Mouse (Mus musculus): ENCODE measurements around the gene A1bg. TPM values are rescaled to one million over a fixed set of nuclear protein-coding genes. Genes with fewer than 3 reads are reported as not detected.

The A1bg gene
- total and polyA plus RNA-seq, 3 experiments, result not detected

DNA sequence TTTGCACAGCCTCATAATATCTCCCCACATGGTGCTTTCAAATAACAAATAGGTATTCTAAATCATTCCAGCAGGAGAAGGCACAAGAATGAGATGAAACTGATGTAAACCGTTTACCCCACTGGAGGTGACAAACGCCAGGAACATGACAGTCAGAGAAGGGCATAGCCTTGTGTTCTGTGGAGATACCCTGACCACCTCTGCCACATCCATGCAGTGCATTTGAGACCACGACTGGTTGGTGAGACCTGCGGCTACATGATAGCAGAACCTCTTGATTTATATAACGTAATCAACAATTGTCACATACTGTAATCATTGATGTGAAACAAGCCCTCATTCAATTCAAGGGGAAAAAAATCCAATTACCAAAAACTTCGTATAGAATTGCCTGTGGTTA, 47.1 kb downstream of the A1bg start:
- Histone ChIP-seq H3K79me2 (replicated peaks; ENCODE audit: control insufficient read depth, extremely low read depth, insufficient read depth, poor library complexity, severe bottlenecking) (no peaks in the 10 kb centered on the region), H3K4me1 (ENCODE audit: control insufficient read depth in 1 of 2, insufficient read depth in 2 of 2) (no peaks in the 10 kb centered on the region), H3K9me3 (replicated peaks; ENCODE audit: low read length) (no peaks in the 10 kb centered on the region), H3K4me2 (ENCODE audit: insufficient read depth, low read depth, poor library complexity, severe bottlenecking) (no peak overlapping the region), H3K9ac (ENCODE audit: insufficient read depth, low read depth) (no peak overlapping the region), H3K4me3 (replicated peaks in 1 of 3; ENCODE audit: low read depth in 2 of 3, low read length in 2 of 3, poor library complexity in 1 of 3) (no peak overlapping the region), H3K27me3 (replicated peaks) (no peaks in the 10 kb centered on the region), H3K36me3 (replicated peaks in 1 of 2; ENCODE audit: control insufficient read depth in 1 of 2, insufficient read depth in 1 of 2, low read length in 1 of 2) (no peaks in the 10 kb centered on the region), H3K27ac (ENCODE audit: insufficient read depth, low read depth) (no peak overlapping the region)
- DNase-seq (ENCODE audit: extremely low read depth), result no peak
- in situ Hi-C loops (cut with MboI; ENCODE audit: low pct_ligation_motif_present, low pct_unique_long_range_greater_than_20kb, low sequenced_read_pairs), result no loop called here
- no peak for TF ChIP-seq UBTF (IDR thresholded peaks at IDR 0.05; ENCODE audit: low read depth, low read length)
- TF ChIP-seq USF1 (IDR thresholded peaks at IDR 0.05; ENCODE audit: low read depth, low read length), result no peak
- no peak for TF ChIP-seq MAX (IDR thresholded peaks at IDR 0.05; ENCODE audit: low read length)
- dilution Hi-C loops (cut with MboI; ENCODE audit: extremely low pct_ligation_motif_present, extremely low pct_unique_long_range_greater_than_20kb, low sequenced_read_pairs), result no loop called here

DNA sequence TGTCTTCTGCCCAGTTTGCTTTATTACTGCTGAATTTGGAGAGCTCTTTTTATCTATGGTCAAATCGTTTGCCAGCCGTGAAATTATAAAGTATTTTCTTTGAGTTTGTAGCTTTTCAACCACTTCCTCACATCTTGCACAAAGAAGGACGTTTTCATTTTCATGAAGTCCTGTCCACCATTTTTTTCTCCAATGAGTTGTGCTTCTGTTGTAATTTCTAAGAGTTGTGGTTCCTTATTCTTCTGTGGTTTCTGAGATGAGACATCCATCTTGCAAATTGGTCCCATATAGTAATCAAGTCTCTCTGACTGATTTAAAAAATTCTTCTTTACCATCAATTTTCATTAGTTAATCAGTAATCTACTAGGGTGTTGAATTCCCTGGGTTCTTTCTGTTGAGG, 60.4 kb downstream of the A1bg start:
- dilution Hi-C loops (cut with MboI; ENCODE audit: extremely low pct_ligation_motif_present, extremely low pct_unique_long_range_greater_than_20kb, low sequenced_read_pairs) (no loop called here), in situ Hi-C loops (cut with MboI; ENCODE audit: low pct_ligation_motif_present, low pct_unique_long_range_greater_than_20kb, low sequenced_read_pairs) (no loop called here)
- no peak overlapping the region for H3K27ac ChIP-seq (ENCODE audit: insufficient read depth, low read depth)
- H3K36me3 ChIP-seq (replicated peaks in 1 of 2; ENCODE audit: control insufficient read depth in 1 of 2, insufficient read depth in 1 of 2, low read length in 1 of 2), result no peaks in the 10 kb centered on the region
- peaks cover 0 to 7% of the 10 kb centered on the region in 2 experiments; a peak in 1 of 4 replicates for H3K4me1 ChIP-seq (ENCODE audit: control insufficient read depth in 1 of 2, insufficient read depth in 2 of 2)
- no peak for DNase-seq (ENCODE audit: extremely low read depth)
- no peak overlapping the region for H3K4me3 ChIP-seq (replicated peaks in 1 of 3; ENCODE audit: low read depth in 2 of 3, low read length in 2 of 3, poor library complexity in 1 of 3)
- no peaks in the 10 kb centered on the region for H3K79me2 ChIP-seq (replicated peaks; ENCODE audit: control insufficient read depth, extremely low read depth, insufficient read depth, poor library complexity, severe bottlenecking)
- H3K9me3 ChIP-seq (replicated peaks; ENCODE audit: low read length), result no peaks in the 10 kb centered on the region
- no peak overlapping the region for H3K4me2 ChIP-seq (ENCODE audit: insufficient read depth, low read depth, poor library complexity, severe bottlenecking)
- no peaks in the 10 kb centered on the region for H3K27me3 ChIP-seq (replicated peaks)
- TF ChIP-seq GABPA (IDR thresholded peaks at IDR 0.05; ENCODE audit: insufficient replicate concordance, low read depth, low read length), result no peak
- no peak for TF ChIP-seq NELFE (IDR thresholded peaks at IDR 0.05; ENCODE audit: low read depth, low read length)
- no peak for TF ChIP-seq IRF4 (IDR thresholded peaks at IDR 0.05; ENCODE audit: low read depth, low read length)
- TF ChIP-seq SIN3A (IDR thresholded peaks at IDR 0.05; ENCODE audit: low read length), result no peak
- no peak for TF ChIP-seq MAX (IDR thresholded peaks at IDR 0.05; ENCODE audit: low read length)
- no peak for TF ChIP-seq TCF12 (IDR thresholded peaks at IDR 0.05; ENCODE audit: low read depth, low read length)
- no peak for TF ChIP-seq MXI1 (IDR thresholded peaks at IDR 0.05; ENCODE audit: low read depth, low read length)
- no peak for TF ChIP-seq ELF1 (IDR thresholded peaks at IDR 0.05; ENCODE audit: low read depth, low read length)
- no peak for TF ChIP-seq SMC3 (IDR thresholded peaks at IDR 0.05; ENCODE audit: low read depth, low read length)
- TF ChIP-seq USF1 (IDR thresholded peaks at IDR 0.05; ENCODE audit: low read depth, low read length), result no peak
- no peak for TF ChIP-seq BHLHE40 (IDR thresholded peaks at IDR 0.05; ENCODE audit: low read depth, low read length)
- no peak overlapping the region for H3K9ac ChIP-seq (ENCODE audit: insufficient read depth, low read depth)

DNA sequence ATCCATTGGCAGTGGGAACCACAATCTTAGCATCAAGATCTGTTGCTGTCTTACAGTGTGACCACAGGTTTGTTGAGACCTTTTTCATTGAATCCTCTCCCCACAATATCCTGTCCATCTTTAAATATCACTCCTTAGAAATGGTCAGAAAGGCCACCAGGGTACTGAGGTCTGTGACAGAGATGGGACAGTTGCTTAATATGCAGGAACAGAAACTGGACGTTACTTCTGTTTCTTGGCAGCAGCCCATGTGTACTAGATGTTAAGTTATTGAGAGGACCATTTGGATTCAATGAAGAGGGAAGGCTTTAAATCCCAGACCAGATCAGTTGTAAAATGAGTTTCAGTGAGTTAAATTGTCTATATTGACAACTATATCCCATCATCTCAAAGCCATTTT, 67.7 kb downstream of the A1bg start:
- in situ Hi-C loops (cut with MboI; ENCODE audit: low pct_ligation_motif_present, low pct_unique_long_range_greater_than_20kb, low sequenced_read_pairs), result no loop called here
- Histone ChIP-seq H3K9ac (ENCODE audit: insufficient read depth, low read depth) (no peak overlapping the region), H3K27me3 (replicated peaks) (no peaks in the 10 kb centered on the region), H3K9me3 (replicated peaks; ENCODE audit: low read length) (peaks cover 6% of the 10 kb centered on the region), H3K79me2 (replicated peaks; ENCODE audit: control insufficient read depth, extremely low read depth, insufficient read depth, poor library complexity, severe bottlenecking) (no peaks in the 10 kb centered on the region), H3K4me3 (replicated peaks in 1 of 3; ENCODE audit: low read depth in 2 of 3, low read length in 2 of 3, poor library complexity in 1 of 3) (no peak overlapping the region), H3K4me1 (ENCODE audit: control insufficient read depth in 1 of 2, insufficient read depth in 2 of 2) (peaks cover 0 to 7% of the 10 kb centered on the region in 2 experiments; a peak in 1 of 4 replicates), H3K4me2 (ENCODE audit: insufficient read depth, low read depth, poor library complexity, severe bottlenecking) (no peak overlapping the region), H3K36me3 (replicated peaks in 1 of 2; ENCODE audit: control insufficient read depth in 1 of 2, insufficient read depth in 1 of 2, low read length in 1 of 2) (no peaks in the 10 kb centered on the region), H3K27ac (ENCODE audit: insufficient read depth, low read depth) (no peak overlapping the region)
- dilution Hi-C loops (cut with MboI; ENCODE audit: extremely low pct_ligation_motif_present, extremely low pct_unique_long_range_greater_than_20kb, low sequenced_read_pairs), result no loop called here
- DNase-seq (ENCODE audit: extremely low read depth), result no peak
- TF ChIP-seq EP300 (IDR thresholded peaks at IDR 0.05; ENCODE audit: low read length) (no peak), RAD21 (IDR thresholded peaks at IDR 0.05; ENCODE audit: low read depth, low read length) (no peak), HCFC1 (IDR thresholded peaks at IDR 0.05; ENCODE audit: low read depth, low read length) (no peak), ZC3H11A (IDR thresholded peaks at IDR 0.05; ENCODE audit: low read depth, low read length) (no peak), UBTF (IDR thresholded peaks at IDR 0.05; ENCODE audit: low read depth, low read length) (no peak), USF1 (IDR thresholded peaks at IDR 0.05; ENCODE audit: low read depth, low read length) (no peak), SMC3 (IDR thresholded peaks at IDR 0.05; ENCODE audit: low read depth, low read length) (no peak), NRF1 (IDR thresholded peaks at IDR 0.05; ENCODE audit: low read depth, low read length) (no peak), ETS1 (conservative IDR thresholded peaks at IDR 0.05; ENCODE audit: low read depth, low read length) (no peak), TBP (conservative IDR thresholded peaks at IDR 0.05; ENCODE audit: low read depth, low read length) (no peak), JUN (IDR thresholded peaks at IDR 0.05; ENCODE audit: insufficient read depth, low read depth, low read length) (no peak), JUND (conservative IDR thresholded peaks at IDR 0.05; ENCODE audit: low read depth, low read length) (no peak), PAX5 (IDR thresholded peaks at IDR 0.05; ENCODE audit: low read length) (no peak), RCOR1 (conservative IDR thresholded peaks at IDR 0.05; ENCODE audit: low read depth, low read length) (no peak), MAZ (IDR thresholded peaks at IDR 0.05; ENCODE audit: low read depth, low read length) (no peak), CHD1 (IDR thresholded peaks at IDR 0.05; ENCODE audit: low read depth, low read length) (no peak), USF2 (conservative IDR thresholded peaks at IDR 0.05; ENCODE audit: low read depth, low read length) (no peak), KAT2A (IDR thresholded peaks at IDR 0.05; ENCODE audit: insufficient replicate concordance, low read length) (no peak)
